Mouse (Mus musculus) adrenal gland, postnatal 10 days (tissue): Measurements from ENCODE around the gene Kank4. TPM values are rescaled to one million over a fixed set of nuclear protein-coding genes. Genes with fewer than 3 reads are reported as not detected.
"Not testable (repeated sequence)": the region's sequence is repeated elsewhere in the genome, so short reads cannot be mapped to it uniquely, and the experiment has no call there.

ENCODE experiments used
- DNase-seq: peaks from one replicate; pipeline ENCODE4 v3.0.0; 2021; ENCODE audit warnings: mixed read lengths
- long read RNA-seq, 2 experiments: library from polyadenylated mRNA; stranded (forward); transcript quantifications; one replicate each; pipeline ENCODE4 v2.0.0; 2021
- total RNA-seq, 2 experiments: library from RNA; stranded (reverse); gene quantifications; 2 replicates each; pipeline ENCODE4 v1.2.3; 2021

Gene Kank4
- total RNA-seq, result 1 to 10 TPM; 3.0 TPM
- long read RNA-seq, experiment 1, partial matches to known transcripts, result 1 of 2 reads
- long read RNA-seq, experiment 1, other reads (novel, unspliced or antisense), result 1 of 2 reads
- long read RNA-seq, experiment 2, partial matches to known transcripts, result 0 of 1 reads
- long read RNA-seq, experiment 2, other reads (novel, unspliced or antisense), result 1 of 1 reads

GRCm38 (mm10) chr4:98817184-98817911 is at the start of gene Kank4:
TSS of gene Kank4 (minus strand) at chr4:98817537.
- peak; percentile 65 for DNase-seq

GRCm38 (mm10) chr4:98865386-98866237 is 48.3 kb upstream of the Kank4 start:
- DNase-seq, result no peak

- no peak for DNase-seq
Observed at GRCm38 (mm10) chr4:98864546-98864945, 47.2 kb upstream of the Kank4 start.

- no peak for DNase-seq
Observed at GRCm38 (mm10) chr4:98864094-98864493, 46.8 kb upstream of the Kank4 start.

- no peak for DNase-seq
Observed at GRCm38 (mm10) chr4:98863451-98863850, 46.1 kb upstream of the Kank4 start.

GRCm38 (mm10) chr4:98858151-98858855 is 41.0 kb upstream of the Kank4 start:
- no peak for DNase-seq

GRCm38 (mm10) chr4:98857037-98857648 is 39.8 kb upstream of the Kank4 start:
- peak; percentile 10 for DNase-seq

- DNase-seq, result no peak
Observed at GRCm38 (mm10) chr4:98853926-98854325, 36.6 kb upstream of the Kank4 start.

GRCm38 (mm10) chr4:98850485-98850884 is 33.1 kb upstream of the Kank4 start:
- DNase-seq, result not testable (repeated sequence)

GRCm38 (mm10) chr4:98847120-98847885 is 30.0 kb upstream of the Kank4 start:
- no peak for DNase-seq

GRCm38 (mm10) chr4:98846396-98846795 is 29.1 kb upstream of the Kank4 start:
- no peak for DNase-seq

GRCm38 (mm10) chr4:98845687-98846125 is 28.4 kb upstream of the Kank4 start:
- DNase-seq, result no peak

- DNase-seq, result no peak
Observed at GRCm38 (mm10) chr4:98845201-98845600, 27.9 kb upstream of the Kank4 start.

GRCm38 (mm10) chr4:98843906-98844597 is 26.7 kb upstream of the Kank4 start:
- no peak for DNase-seq

- not testable (repeated sequence) for DNase-seq
Observed at GRCm38 (mm10) chr4:98841251-98841650, 23.9 kb upstream of the Kank4 start.

GRCm38 (mm10) chr4:98840526-98840925 is 23.2 kb upstream of the Kank4 start:
- DNase-seq, result no peak

- DNase-seq, result no peak
Observed at GRCm38 (mm10) chr4:98838913-98839312, 21.6 kb upstream of the Kank4 start.

GRCm38 (mm10) chr4:98837715-98838505 is 20.6 kb upstream of the Kank4 start:
- DNase-seq, result no peak

- DNase-seq, result peak; percentile 19
Observed at GRCm38 (mm10) chr4:98836519-98836918, 19.2 kb upstream of the Kank4 start.

- no peak for DNase-seq
Observed at GRCm38 (mm10) chr4:98834782-98835181, 17.4 kb upstream of the Kank4 start.
